ENCODE assay signal across 8 mouse cellular contexts in genomic region chr19:7264766-7265331, GRCm38 (mm10). TPM values are rescaled to one million over a fixed set of nuclear protein-coding genes. Genes with fewer than 3 reads are reported as not detected.
DNase-seq lines count a peak whose midpoint lies in the region; ATAC-seq and TF ChIP-seq lines count a peak whose summit lies in the region.

No protein-coding gene starts in this region.

- H3K79me2 ChIP-seq in heart, adult 2 months (replicated peaks; ENCODE audit: control insufficient read depth, insufficient read depth, low read length), result no peaks in the 10 kb centered on the region
- H3K79me2 ChIP-seq in myocyte (ENCODE audit: control insufficient read depth, insufficient read depth), result peaks cover 6% of the 10 kb centered on the region

- TF ChIP-seq EP300 in stomach, postnatal 0 days (optimal IDR thresholded peaks at IDR 0.05), result no peak
- no peak for TF ChIP-seq EP300 in heart, adult 2 months (IDR thresholded peaks at IDR 0.05; ENCODE audit: insufficient read depth, low read depth, low read length)

- no peak overlapping the region for H3K4me3 ChIP-seq in stomach, embryonic 14.5 days (ENCODE audit: low read depth, low read length)
- no peak overlapping the region for H3K4me3 ChIP-seq in stomach, postnatal 0 days (ENCODE audit: low read depth, low read length)
- no peak overlapping the region for H3K4me3 ChIP-seq in heart, adult 2 months
- no peak overlapping the region for H3K4me3 ChIP-seq in myocyte

- H3K9me3 ChIP-seq in stomach, embryonic 14.5 days (ENCODE audit: control insufficient read depth, low read depth, low read length), result no peaks in the 10 kb centered on the region; the same call in 1 of the 2 replicates
- no peaks in the 10 kb centered on the region for H3K9me3 ChIP-seq in stomach, postnatal 0 days (ENCODE audit: control insufficient read depth, low read length)

- no peaks in the 10 kb centered on the region for H3K36me3 ChIP-seq in stomach, embryonic 14.5 days (ENCODE audit: control insufficient read depth, insufficient read depth, low read length)
- H3K36me3 ChIP-seq in stomach, postnatal 0 days (ENCODE audit: control insufficient read depth, insufficient read depth, low read length), result no peaks in the 10 kb centered on the region
- H3K36me3 ChIP-seq in heart, adult 2 months (ENCODE audit: control insufficient read depth, insufficient read depth, low read length), result no peaks in the 10 kb centered on the region
- no peaks in the 10 kb centered on the region for H3K36me3 ChIP-seq in myocyte (ENCODE audit: control insufficient read depth, insufficient read depth)

- H3K27me3 ChIP-seq in stomach, embryonic 14.5 days (ENCODE audit: control insufficient read depth, insufficient read depth, low read length), result no peaks in the 10 kb centered on the region
- H3K27me3 ChIP-seq in stomach, postnatal 0 days (ENCODE audit: control insufficient read depth, insufficient read depth, low read length), result no peaks in the 10 kb centered on the region
- no peaks in the 10 kb centered on the region for H3K27me3 ChIP-seq in heart, adult 2 months (ENCODE audit: control insufficient read depth, insufficient read depth, low read length)
- no peaks in the 10 kb centered on the region for H3K27me3 ChIP-seq in myocyte (ENCODE audit: control insufficient read depth, insufficient read depth, insufficient read length)

- intact Hi-C loops in heart, adult 2 months (cut with DNase I), result loop anchor here (1.0 to 2.0 kb wide), 4 partner anchors 24 to 172 kb away; partner anchors contain the start of gene Naa40

- WGBS in stomach, embryonic 14.5 days, result 27% methylated on average over 6 of the region's 6 CpGs
- WGBS in stomach, postnatal 0 days, result 26% methylated on average over 6 of the region's 6 CpGs
- 21% methylated on average over 6 of the region's 6 CpGs for WGBS in heart, adult 2 months

- TF ChIP-seq CTCF in stomach, postnatal 0 days (IDR thresholded peaks at IDR 0.05; ENCODE audit: low read depth), result no peak
- TF ChIP-seq CTCF in heart, adult 2 months (IDR thresholded peaks at IDR 0.05), result no peak

- H3K4me1 ChIP-seq in stomach, embryonic 14.5 days (ENCODE audit: control insufficient read depth, insufficient read depth, low read length), result peaks cover 45% of the 10 kb centered on the region
- peaks cover 24% of the 10 kb centered on the region for H3K4me1 ChIP-seq in stomach, postnatal 0 days (replicated peaks; ENCODE audit: control insufficient read depth, insufficient read depth)
- H3K4me1 ChIP-seq in heart, adult 2 months (ENCODE audit: control insufficient read depth, insufficient read depth, low read length), result peaks cover 8% of the 10 kb centered on the region

- H3K4me2 ChIP-seq in stomach, embryonic 14.5 days (replicated peaks; ENCODE audit: low read depth, low read length), result no peak overlapping the region
- no peak overlapping the region for H3K4me2 ChIP-seq in stomach, postnatal 0 days (replicated peaks; ENCODE audit: low read depth)
- peak overlapping the region; percentile 41 for H3K4me2 ChIP-seq in myocyte (ENCODE audit: low read depth)

- no peak for ATAC-seq in stomach, embryonic 14.5 days (ENCODE audit: insufficient number of reproducible peaks, insufficient read depth, low FRiP score, low read depth)
- no peak for ATAC-seq in stomach, postnatal 0 days (ENCODE audit: low FRiP score, low TSS enrichment)

- DNase-seq in adrenal gland, adult (ENCODE audit: inconsistent age in 2 of 2, low spot score in 1 of 2), result peak; percentile 30 to 69
- no peak for DNase-seq in adrenal gland, adult 18-20 months (ENCODE audit: low spot score in 2 of 2)
- no peak for DNase-seq in stomach, postnatal 0 days (ENCODE audit: low spot score)
- DNase-seq in heart, adult 2 months, result peak; percentile 63 to 79
- peak; percentile 58 for DNase-seq in kidney, adult 11 months
- DNase-seq in c-Kit-positive CD71-positive TER-119-positive erythroid progenitor cells, embryonic 14.5 days (ENCODE audit: low spot score), result no peak

- no peak overlapping the region for H3ac ChIP-seq in myocyte (ENCODE audit: control insufficient read depth, insufficient read length)

- peak; percentile 53 for TF ChIP-seq POLR2A in heart, adult 2 months (IDR thresholded peaks at IDR 0.05; ENCODE audit: insufficient read depth, low read depth, low read length)
- TF ChIP-seq POLR2A in myocyte (IDR thresholded peaks at IDR 0.05; ENCODE audit: insufficient read length, low read depth), result no peak

- peak overlapping the region; percentile 94; the same call in 1 of the 2 replicates for H3K27ac ChIP-seq in stomach, embryonic 14.5 days (ENCODE audit: low read length)
- no peak overlapping the region; the same call in 1 of the 2 replicates for H3K27ac ChIP-seq in stomach, postnatal 0 days (replicated peaks)
- peak overlapping the region; percentile 83 for H3K27ac ChIP-seq in heart, adult 2 months

- H3K9ac ChIP-seq in stomach, embryonic 14.5 days (replicated peaks; ENCODE audit: low read depth, low read length), result no peak overlapping the region
- H3K9ac ChIP-seq in stomach, postnatal 0 days (ENCODE audit: low read length), result no peak overlapping the region
- no peak overlapping the region for H3K9ac ChIP-seq in heart, adult 2 months (ENCODE audit: low read depth, low read length)

TF ChIP-seq in myocyte, 11 proteins besides CTCF, POLR2A, EP300 and RAD21:
- TF ChIP-seq SRF (IDR thresholded peaks at IDR 0.05; ENCODE audit: control insufficient read depth, insufficient read length, low read depth), result no peak
- TF ChIP-seq MYOD1 (IDR thresholded peaks at IDR 0.05; ENCODE audit: control insufficient read depth in 1 of 3, insufficient read length in 2 of 3, low read depth in 2 of 3), result no peak
- no peak for TF ChIP-seq USF1 (IDR thresholded peaks at IDR 0.05; ENCODE audit: low read depth)
- no peak for TF ChIP-seq MYOG (IDR thresholded peaks at IDR 0.05; ENCODE audit: control insufficient read depth in 1 of 3, insufficient read depth in 1 of 3, insufficient read length in 2 of 3, low read depth in 2 of 3)
- TF ChIP-seq TCF3 (IDR thresholded peaks at IDR 0.05; ENCODE audit: insufficient read length, low read depth), result no peak
- TF ChIP-seq E2F4 (IDR thresholded peaks at IDR 0.05; ENCODE audit: insufficient read depth), result no peak
- no peak for TF ChIP-seq CEBPB (IDR thresholded peaks at IDR 0.05; ENCODE audit: insufficient read depth, poor library complexity, severe bottlenecking)
- no peak for TF ChIP-seq POLR2AphosphoS2 (IDR thresholded peaks at IDR 0.05; ENCODE audit: insufficient read length, low read depth)
- TF ChIP-seq REST (IDR thresholded peaks at IDR 0.05; ENCODE audit: insufficient read depth, insufficient read length), result no peak
- no peak for TF ChIP-seq TCF12 (IDR thresholded peaks at IDR 0.05; ENCODE audit: insufficient read depth, poor library complexity, severe bottlenecking)
- no peak for TF ChIP-seq MAX (IDR thresholded peaks at IDR 0.05; ENCODE audit: low read depth)
TF ChIP-seq in myocyte: peak in this region for 0.

RNA-seq across cellular contexts. Expression of gene Rcor2, which starts 2.3 kb away (rescaled TPM):
- total RNA-seq in adrenal gland, adult 18-20 months (2021), result 1 to 10 TPM; 1.5 to 2.5 TPM
- 8.4 and 10.2 TPM in 2 replicates for polyA plus RNA-seq in stomach, embryonic 14.5 days (2014; fragmentation: Nextera tagmentation; extraction: Ambion mirVana)
- polyA plus RNA-seq in stomach, postnatal 0 days (2015; fragmentation: Nextera tagmentation; extraction: Ambion mirVana), result 2.2 and 2.4 TPM in 2 replicates
- total RNA-seq in heart, adult 2 months (2021), result 1 to 10 TPM; 5.7 to 7.6 TPM
- 11.6 and 12.7 TPM in 2 replicates for polyA plus RNA-seq in heart, adult 2 months (2012; rRNA removed)
- polyA plus RNA-seq in myocyte (2012; fragmentation: generic; extraction: Trizol), result 34.1 TPM

RNA-seq across cellular contexts. Expression of gene Naa40, which starts 23.9 kb away (rescaled TPM):
- 10 to 100 TPM; 18.6 to 20.7 TPM for total RNA-seq in adrenal gland, adult 18-20 months (2021)
- 59.4 and 59.6 TPM in 2 replicates for polyA plus RNA-seq in stomach, embryonic 14.5 days (2014; fragmentation: Nextera tagmentation; extraction: Ambion mirVana)
- 20.1 and 20.5 TPM in 2 replicates for polyA plus RNA-seq in stomach, postnatal 0 days (2015; fragmentation: Nextera tagmentation; extraction: Ambion mirVana)
- total RNA-seq in heart, adult 2 months (2021), result 10 to 100 TPM; 14.9 to 16.4 TPM
- polyA plus RNA-seq in heart, adult 2 months (2012; rRNA removed), result 23.8 and 31.8 TPM in 2 replicates
- polyA plus RNA-seq in myocyte (2012; fragmentation: generic; extraction: Trizol), result 10.3 TPM

RNA-seq across cellular contexts. Expression of gene Cox8a, which starts 47.4 kb away (rescaled TPM):
- 1,000 to 10,000 TPM; 1,005 to 1,597 TPM for total RNA-seq in adrenal gland, adult 18-20 months (2021)
- 1,044 and 1,144 TPM in 2 replicates for polyA plus RNA-seq in stomach, embryonic 14.5 days (2014; fragmentation: Nextera tagmentation; extraction: Ambion mirVana)
- 1,651 and 1,766 TPM in 2 replicates for polyA plus RNA-seq in stomach, postnatal 0 days (2015; fragmentation: Nextera tagmentation; extraction: Ambion mirVana)
- 100 to 1,000 TPM; 384 to 424 TPM for total RNA-seq in heart, adult 2 months (2021)
- 589 and 775 TPM in 2 replicates for polyA plus RNA-seq in heart, adult 2 months (2012; rRNA removed)
- polyA plus RNA-seq in myocyte (2012; fragmentation: generic; extraction: Trizol), result 1,011 TPM

RNA-seq across cellular contexts. Expression of gene Otub1, which starts 58.7 kb away (rescaled TPM):
- 100 to 1,000 TPM in 1 of 2 experiments, 10 to 100 TPM in 1; 96.7 to 125 TPM for total RNA-seq in adrenal gland, adult 18-20 months (2021)
- polyA plus RNA-seq in stomach, embryonic 14.5 days (2014; fragmentation: Nextera tagmentation; extraction: Ambion mirVana), result 222 and 238 TPM in 2 replicates
- polyA plus RNA-seq in stomach, postnatal 0 days (2015; fragmentation: Nextera tagmentation; extraction: Ambion mirVana), result 121 and 126 TPM in 2 replicates
- 10 to 100 TPM; 62.1 to 70.9 TPM for total RNA-seq in heart, adult 2 months (2021)
- polyA plus RNA-seq in heart, adult 2 months (2012; rRNA removed), result 73.3 and 84.2 TPM in 2 replicates
- polyA plus RNA-seq in myocyte (2012; fragmentation: generic; extraction: Trizol), result 112 TPM

Comparison
In these comparisons a context has a peak if more than half of its experiments do, and no peak if none do; other contexts are left out.
1. DNase-seq: peak in adrenal gland, adult (2 of 2), heart, adult 2 months (2 of 2) and kidney, adult 11 months (single experiment); none in adrenal gland, adult 18-20 months (0 of 2), stomach, postnatal 0 days (single experiment) and c-Kit-positive CD71-positive TER-119-positive erythroid progenitor cells, embryonic 14.5 days (single experiment).